Comparison of ENCODE assay signal across 12 mouse cellular contexts in genomic region chr12:100361330-100361729, GRCm38 (mm10).
DNase-seq lines count a peak whose midpoint lies in the region; TF ChIP-seq lines count a peak whose summit lies in the region.
"Had no signal": no experiment of that assay in that cellular context is flagged by ENCODE, and none has a peak within 500 bp of the region (broad histone marks: within the 10 kb centered on the region; RNA-seq: fewer than 3 reads in every experiment).

No protein-coding gene starts in this region.

- H3K4me3 ChIP-seq in C2C12 (ENCODE audit: insufficient read depth, poor library complexity, severe bottlenecking), result no peak overlapping the region
- no peak overlapping the region for H3K4me3 ChIP-seq in layer of hippocampus, adult 2 months
- H3K4me3 ChIP-seq in olfactory bulb, adult 2 months (ENCODE audit: insufficient read depth, low read depth, low read length), result no peak overlapping the region
- H3K4me3 ChIP-seq: forebrain, embryonic 12.5 days; midbrain, embryonic 12.5 days; neural tube, embryonic 12.5 days had no signal

- no peak overlapping the region for H3ac ChIP-seq in C2C12 (ENCODE audit: control insufficient read depth, insufficient read length, low read depth)

- no peak for TF ChIP-seq CTCF in C2C12 (IDR thresholded peaks at IDR 0.05; ENCODE audit: control insufficient read depth, insufficient read depth, insufficient read length)
- no peak for TF ChIP-seq CTCF in layer of hippocampus, adult 2 months (conservative IDR thresholded peaks at IDR 0.05)
- no peak for TF ChIP-seq CTCF in olfactory bulb, adult 2 months (IDR thresholded peaks at IDR 0.05; ENCODE audit: insufficient read depth, low read depth, low read length)

- H3K36me3 ChIP-seq in C2C12 (ENCODE audit: control insufficient read depth, insufficient read depth), result no peaks in the 10 kb centered on the region

- no peak for TF ChIP-seq POLR2A in olfactory bulb, adult 2 months (IDR thresholded peaks at IDR 0.05; ENCODE audit: insufficient read depth, low read depth, low read length)

- H3K79me3 ChIP-seq in C2C12 (ENCODE audit: low read depth), result no peaks in the 10 kb centered on the region

- peak overlapping the region; percentile 78 for H3K27ac ChIP-seq in layer of hippocampus, adult 2 months
- peak overlapping the region; percentile 49; the same call in 1 of the 2 replicates for H3K27ac ChIP-seq in olfactory bulb, adult 2 months (ENCODE audit: insufficient read depth, low read depth, low read length)
- H3K27ac ChIP-seq: forebrain, embryonic 12.5 days; midbrain, embryonic 12.5 days; neural tube, embryonic 12.5 days had no signal

- H3K4me1 ChIP-seq in olfactory bulb, adult 2 months (ENCODE audit: control insufficient read depth, insufficient read depth, low read length), result peaks cover 17% of the 10 kb centered on the region
- H3K4me1 ChIP-seq: forebrain, embryonic 12.5 days; midbrain, embryonic 12.5 days; neural tube, embryonic 12.5 days had no signal

- no peaks in the 10 kb centered on the region for H3K27me3 ChIP-seq in C2C12 (ENCODE audit: control insufficient read depth, insufficient read depth, insufficient read length)
- H3K27me3 ChIP-seq: forebrain, embryonic 12.5 days; midbrain, embryonic 12.5 days; neural tube, embryonic 12.5 days had no signal

- peak; percentile 34 for DNase-seq in cerebellum, adult 8-10 months
- DNase-seq in cerebellum, adult 11 months, result no peak
- DNase-seq in layer of hippocampus, adult 2 months (ENCODE audit: low spot score in 2 of 2), result peak; percentile 61 to 79
- DNase-seq in Muller cell, postnatal 12 days (ENCODE audit: inconsistent ontology term), result no peak
- no peak for DNase-seq in lung, postnatal 14 days
- DNase-seq in ovary, postnatal 10 days (ENCODE audit: low spot score), result no peak
- DNase-seq: heart, postnatal 36 days had no signal

- no peaks in the 10 kb centered on the region for H3K79me2 ChIP-seq in C2C12 (ENCODE audit: control insufficient read depth, insufficient read depth)

- 41% methylated on average over 12 of the region's 12 CpGs for WGBS in olfactory bulb, adult 2 months

TF ChIP-seq in C2C12, 6 proteins besides CTCF, POLR2A, EP300 and RAD21:
- TF ChIP-seq USF1 (IDR thresholded peaks at IDR 0.05; ENCODE audit: low read depth), result no peak
- TF ChIP-seq FOSL1 (IDR thresholded peaks at IDR 0.05; ENCODE audit: insufficient read depth, low read length, poor library complexity, severe bottlenecking), result peak; percentile 64
- peak; percentile 97 for TF ChIP-seq MYOD1 (IDR thresholded peaks at IDR 0.05; ENCODE audit: control insufficient read depth, insufficient read length, low read depth)

Comparison
In these comparisons a context has a peak if more than half of its experiments do, and no peak if none do; other contexts are left out.
1. DNase-seq: peak in cerebellum, adult 8-10 months (single experiment) and layer of hippocampus, adult 2 months (2 of 2); none in cerebellum, adult 11 months (single experiment), Muller cell, postnatal 12 days (single experiment), lung, postnatal 14 days (single experiment) and ovary, postnatal 10 days (single experiment).